Mouse (Mus musculus): ENCODE results near the gene Siglecf. TPM values are rescaled to one million over a fixed set of nuclear protein-coding genes. Genes with fewer than 3 reads are reported as not detected.

Siglecf gene
- polyA plus RNA-seq, 3 experiments from 2014 or later: not detected

- no peak for ATAC-seq
These were observed 41.4 kb downstream of the Siglecf start for GRCm38 (mm10) chr7:43392349-43393121.

GRCm38 (mm10) chr7:43399501-43399900 is 48.4 kb downstream of the Siglecf start:
- ATAC-seq: no peak

- ATAC-seq: no peak
These were observed 51.6 kb downstream of the Siglecf start for GRCm38 (mm10) chr7:43402718-43403117.

- ATAC-seq: no peak
These were observed 56.4 kb downstream of the Siglecf start for GRCm38 (mm10) chr7:43407573-43407972.

- no peak for ATAC-seq
These were observed 57.0 kb downstream of the Siglecf start, which contains the start of gene Siglecg for GRCm38 (mm10) chr7:43408131-43408553. TSS of gene Siglecg (plus strand) at chr7:43408204.

GRCm38 (mm10) chr7:43409084-43409483 is 57.9 kb downstream of the Siglecf start:
- ATAC-seq: no peak

Other genes starting within 250 kb of the Siglecf start
- under 1 TPM in 1 of 3 experiments, not detected in 2; 0.91 TPM for gene Zfp936, start 237.1 kb upstream of the Siglecf start, polyA plus RNA-seq (2017; shearing (Covaris generic))
- 10 to 100 TPM; 14.9 to 19.1 (median 18.7) TPM for gene Zfp715, start 38.0 kb upstream of the Siglecf start, polyA plus RNA-seq (2017; shearing (Covaris generic))
- 1 to 10 TPM in 2 of 3 experiments, not detected in 1; 1.5 to 2.0 TPM for gene Siglecg, start 56.9 kb downstream of the Siglecf start, polyA plus RNA-seq (2017; shearing (Covaris generic))
- not detected for gene Lim2, start 76.3 kb downstream of the Siglecf start, polyA plus RNA-seq (2017; shearing (Covaris generic))
- gene Nkg7, start 85.7 kb downstream of the Siglecf start, polyA plus RNA-seq (2017; shearing (Covaris generic)): 1,000 to 10,000 TPM in 1 of 3 experiments, 100 to 1,000 TPM in 2; 132 to 2,523 (median 190) TPM
- gene Cldnd2, start 89.4 kb downstream of the Siglecf start, polyA plus RNA-seq (2017; shearing (Covaris generic)): under 1 TPM in 1 of 3 experiments, not detected in 2; 0.80 TPM
- 100 to 1,000 TPM; 173 to 290 (median 214) TPM for gene Etfb, start 92.7 kb downstream of the Siglecf start, polyA plus RNA-seq (2017; shearing (Covaris generic))
- gene Gm45233, start 92.8 kb downstream of the Siglecf start, polyA plus RNA-seq (2017; shearing (Covaris generic)): not detected
- 1 to 10 TPM; 2.4 to 6.8 (median 2.9) TPM for gene Vsig10l, start 111.8 kb downstream of the Siglecf start, polyA plus RNA-seq (2017; shearing (Covaris generic))
- gene Iglon5, start 138.7 kb downstream of the Siglecf start, polyA plus RNA-seq (2017; shearing (Covaris generic)): under 1 TPM in 2 of 3 experiments, not detected in 1; 0.15 to 0.36 TPM
- gene 4931406B18Rik, start 154.6 kb downstream of the Siglecf start, polyA plus RNA-seq (2017; shearing (Covaris generic)): not detected
- under 1 TPM in 1 of 3 experiments, not detected in 2; 0.39 TPM for gene Cd33, start 193.1 kb downstream of the Siglecf start, polyA plus RNA-seq (2017; shearing (Covaris generic))
- gene Zfp658, start 210.9 kb downstream of the Siglecf start, polyA plus RNA-seq (2017; shearing (Covaris generic)): 1 to 10 TPM; 2.8 to 4.3 (median 3.3) TPM
- 10 to 100 TPM; 10.7 to 11.7 (median 11.7) TPM for gene Zfp719, start 228.3 kb downstream of the Siglecf start, polyA plus RNA-seq (2017; shearing (Covaris generic))

All from inflammation-experienced regulatory T-cells, adult 6 months (primary cell).